Mouse (Mus musculus): ENCODE measurements around the gene Cdk5rap1.
"Not testable (repeated sequence)": the region's sequence is repeated elsewhere in the genome, so short reads cannot be mapped to it uniquely, and the experiment has no call there.

GRCm38 (mm10) chr2:154294746-154295145 is 78.1 kb downstream of the Cdk5rap1 start:
- not testable (repeated sequence) for TF ChIP-seq POLR2A (IDR thresholded peaks at IDR 0.05; ENCODE audit: borderline replicate concordance, extremely low read depth, insufficient read depth, insufficient read length, poor library complexity, severe bottlenecking)
- TF ChIP-seq CTCF (IDR thresholded peaks at IDR 0.05; ENCODE audit: borderline replicate concordance, extremely low read depth, insufficient read depth, insufficient read length) = peak; percentile 58; the same call in 1 of the 2 replicates

Measured in brain, embryonic 14.5 days (tissue).